Mouse (Mus musculus): ENCODE measurements around the gene Sesn2.
"Not testable (repeated sequence)": the region's sequence is repeated elsewhere in the genome, so short reads cannot be mapped to it uniquely, and the experiment has no call there.

Sesn2 gene

GRCm38 (mm10) chr4:132510352-132510798, at the start of gene Sesn2:
Gene Sesn2, minus strand, starts transcription at chr4:132510501.
- CTCF ChIA-PET, result no interaction called here

- CTCF ChIA-PET, result not testable (repeated sequence)
Observed at GRCm38 (mm10) chr4:132555550-132555949, 45.2 kb upstream of the Sesn2 start.

GRCm38 (mm10) chr4:132554653-132555052, 44.4 kb upstream of the Sesn2 start:
- CTCF ChIA-PET, result no interaction called here

- CTCF ChIA-PET, result no interaction called here
Observed at GRCm38 (mm10) chr4:132554221-132554620, 43.9 kb upstream of the Sesn2 start.

- CTCF ChIA-PET, result interaction anchor here (0.7 kb wide), 2 partner anchors 160 to 454 kb away, joined by 3 to 4 read pairs; no protein-coding TSS in a partner anchor
Observed at GRCm38 (mm10) chr4:132545851-132546250, 35.5 kb upstream of the Sesn2 start.

GRCm38 (mm10) chr4:132542724-132543123, 32.4 kb upstream of the Sesn2 start:
- CTCF ChIA-PET, result no interaction called here

GRCm38 (mm10) chr4:132541413-132541812, 31.1 kb upstream of the Sesn2 start:
- CTCF ChIA-PET, result no interaction called here

GRCm38 (mm10) chr4:132539481-132539880, 29.2 kb upstream of the Sesn2 start:
- CTCF ChIA-PET, result no interaction called here

GRCm38 (mm10) chr4:132535406-132536121, 25.3 kb upstream of the Sesn2 start, which contains the start of gene Dnajc8:
Gene Dnajc8, plus strand, starts transcription at chr4:132535550.
- CTCF ChIA-PET, result no interaction called here

GRCm38 (mm10) chr4:132532981-132533916, 22.9 kb upstream of the Sesn2 start, which contains the start of gene Atpif1:
Gene Atpif1, minus strand, starts transcription at chr4:132533659.
- CTCF ChIA-PET, result interaction anchor here (0.6 to 1.1 kb wide), 2 partner anchors 19 to 519 kb away, joined by 5 to 9 read pairs; no protein-coding TSS in a partner anchor

GRCm38 (mm10) chr4:132532496-132532895, 22.2 kb upstream of the Sesn2 start:
- CTCF ChIA-PET, result interaction anchor here (1.1 kb wide), 1 partner anchor 18 kb away, joined by 9 read pairs; no protein-coding TSS in a partner anchor

- CTCF ChIA-PET, result interaction anchor here (0.5 kb wide), 1 partner anchor 323 kb away, joined by 5 read pairs; no protein-coding TSS in a partner anchor
Observed at GRCm38 (mm10) chr4:132530033-132530804, 19.9 kb upstream of the Sesn2 start.

GRCm38 (mm10) chr4:132529344-132529743, 19.0 kb upstream of the Sesn2 start:
- CTCF ChIA-PET, result interaction anchor here (0.5 kb wide), 1 partner anchor 322 kb away, joined by 5 read pairs; no protein-coding TSS in a partner anchor

- CTCF ChIA-PET, result no interaction called here
Observed at GRCm38 (mm10) chr4:132527917-132528522, 17.7 kb upstream of the Sesn2 start.

GRCm38 (mm10) chr4:132526678-132527077, 16.4 kb upstream of the Sesn2 start:
- CTCF ChIA-PET, result interaction anchor here (0.6 to 0.7 kb wide), 2 partner anchors 11 to 1993 kb away, joined by 7 to 8 read pairs; no protein-coding TSS in a partner anchor

- CTCF ChIA-PET, result no interaction called here
Observed at GRCm38 (mm10) chr4:132524808-132525207, 14.5 kb upstream of the Sesn2 start.

- CTCF ChIA-PET, result no interaction called here
Observed at GRCm38 (mm10) chr4:132524321-132524741, 14.0 kb upstream of the Sesn2 start.

- CTCF ChIA-PET, result no interaction called here
Observed at GRCm38 (mm10) chr4:132519188-132519587, 8.9 kb upstream of the Sesn2 start.

- CTCF ChIA-PET, result interaction anchor here (0.7 kb wide), 1 partner anchor 120 kb away, joined by 9 read pairs; no protein-coding TSS in a partner anchor
Observed at GRCm38 (mm10) chr4:132518066-132518465, 7.8 kb upstream of the Sesn2 start.

- CTCF ChIA-PET, result interaction anchor here (0.6 to 0.7 kb wide), 2 partner anchors 11 to 1147 kb away, joined by 4 to 8 read pairs; no protein-coding TSS in a partner anchor
Observed at GRCm38 (mm10) chr4:132515369-132516155, 5.3 kb upstream of the Sesn2 start.

Measured in spleen, embryonic (tissue).